Mouse (Mus musculus) intestine, embryonic 14.5 days (tissue): Measurements from ENCODE around the gene Nrp2. TPM values are rescaled to one million over a fixed set of nuclear protein-coding genes. Genes with fewer than 3 reads are reported as not detected.

Experiments
- ATAC-seq: fragments of 200-750 bp; cut with Nextera tagmentation; replicated peaks from 2 replicates; pipeline ENCODE4 v1.8.0; 2017; ENCODE audit warnings: low read depth, moderate number of reproducible peaks, moderate TSS enrichment, moderate library complexity; ENCODE audit not compliant: low FRiP score, low TSS enrichment
- DNase-seq: peaks from one replicate; pipeline ENCODE4 v3.0.0-alpha.2; 2018; ENCODE audit warnings: low spot score
- H3K27ac ChIP-seq: fragments of 300-500 bp; sonication (generic); 2 replicates; pipeline ENCODE4 v1.5.1; 2014; ENCODE audit warnings: low read depth, mild to moderate bottlenecking, control low read depth
- H3K27me3 ChIP-seq: fragments of 300-500 bp; sonication (generic); replicated peaks from 2 replicates; pipeline ENCODE4 v1.6.1; 2014; ENCODE audit warnings: low read length, control low read depth; ENCODE audit not compliant: control insufficient read depth, insufficient read depth
- H3K36me3 ChIP-seq: fragments of 300-500 bp; sonication (generic); 2 replicates; pipeline ENCODE4 v1.6.1; 2014; ENCODE audit warnings: low read length, control low read depth; ENCODE audit not compliant: control insufficient read depth, insufficient read depth
- H3K4me1 ChIP-seq: fragments of 300-500 bp; sonication (generic); replicated peaks from 2 replicates; pipeline ENCODE4 v1.6.1; 2014; ENCODE audit warnings: low read length, control low read depth, mixed read lengths; ENCODE audit not compliant: control insufficient read depth, insufficient read depth
- H3K4me2 ChIP-seq: fragments of 300-500 bp; sonication (generic); 2 replicates; pipeline ENCODE4 v1.6.1; 2014; ENCODE audit warnings: low read length
- H3K4me3 ChIP-seq: fragments of 300-500 bp; sonication (generic); 2 replicates; pipeline ENCODE4 v1.5.1; 2014; ENCODE audit warnings: low read depth, low read length, control low read depth, mixed read lengths
- H3K9ac ChIP-seq: fragments of 300-500 bp; sonication (generic); 2 replicates; pipeline ENCODE4 v1.6.1; 2014; ENCODE audit warnings: mild to moderate bottlenecking, low read length
- H3K9me3 ChIP-seq: fragments of 300-500 bp; sonication (generic); 2 replicates; pipeline ENCODE4 v1.6.1; 2016; ENCODE audit warnings: low read length, control low read depth; ENCODE audit not compliant: control insufficient read depth
- WGBS: fragments of 180-500 bp; shearing (Covaris S2); extraction: QIAGEN DNeasy Blood & Tissue Kit; methylation state at CpG from one replicate; pipeline ENCODE4 v1.1.7; 2014; 5-methylcytosine and 5-hydroxymethylcytosine counted together
- polyA plus RNA-seq: library from polyadenylated mRNA; unstranded; fragments of >200 nt; fragmentation: Nextera tagmentation; extraction: Ambion mirVana; gene quantifications from 2 replicates; pipeline ENCODE4 v1.2.1, GENCODE M21; 2014

The Nrp2 gene
- 43.8 and 44.0 TPM in 2 replicates for polyA plus RNA-seq

- H3K4me1 ChIP-seq, result peaks cover 9% of the 10 kb centered on the region
- H3K27me3 ChIP-seq, result no peaks in the 10 kb centered on the region
Measured at GRCm38 (mm10) chr1:62703158-62704116, at the start of gene Nrp2. TSS of gene Nrp2 (plus strand) at chr1:62703285.

DNA sequence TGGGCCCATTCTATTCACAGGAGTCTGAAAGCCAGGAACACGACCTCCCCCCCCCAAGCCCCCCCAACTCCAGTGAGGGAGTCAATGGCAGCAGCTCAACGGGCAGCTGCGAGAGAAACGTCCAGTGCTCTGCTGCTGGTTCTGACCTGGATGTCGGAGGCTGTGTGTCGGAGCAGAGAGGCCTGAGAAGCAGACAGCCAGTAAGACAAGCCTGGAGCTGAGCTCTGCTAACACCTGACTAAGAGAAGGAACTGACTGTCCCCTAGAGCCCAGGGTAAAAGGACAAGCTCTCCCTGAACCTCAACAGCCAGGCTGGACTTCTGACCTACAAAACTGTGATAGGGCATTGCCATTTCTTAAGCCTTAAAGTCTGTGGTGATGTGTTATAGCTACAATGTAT, 48.6 kb upstream of the Nrp2 start:
- H3K4me3 ChIP-seq, result no peak overlapping the region
- H3K4me1 ChIP-seq, result no peaks in the 10 kb centered on the region
- H3K27me3 ChIP-seq, result no peaks in the 10 kb centered on the region
- ATAC-seq (no peak), DNase-seq (no peak)
- no peak overlapping the region for H3K27ac ChIP-seq
- no peak overlapping the region for H3K9ac ChIP-seq
- H3K9me3 ChIP-seq, result no peaks in the 10 kb centered on the region
- 69% methylated on average over 6 of the region's 6 CpGs for WGBS
- no peaks in the 10 kb centered on the region for H3K36me3 ChIP-seq
- H3K4me2 ChIP-seq, result no peak overlapping the region

More at GRCm38 (mm10) chr1:62703158-62704116, at the start of gene Nrp2:
- DNase-seq, result peak; percentile 91
- WGBS, result under 1% methylated on average over 74 of the region's 76 CpGs
- no peaks in the 10 kb centered on the region for H3K9me3 ChIP-seq
- peak within 1 kb of the TSS; percentile 73 for H3K9ac ChIP-seq
- peak within 1 kb of the TSS; percentile 73 for H3K4me3 ChIP-seq
- peak; percentile 79 for ATAC-seq
- peak within 1 kb of the TSS; percentile 89 for H3K27ac ChIP-seq
- H3K4me2 ChIP-seq, result peak within 1 kb of the TSS; percentile 68
- H3K36me3 ChIP-seq, result no peaks in the 10 kb centered on the region

DNA sequence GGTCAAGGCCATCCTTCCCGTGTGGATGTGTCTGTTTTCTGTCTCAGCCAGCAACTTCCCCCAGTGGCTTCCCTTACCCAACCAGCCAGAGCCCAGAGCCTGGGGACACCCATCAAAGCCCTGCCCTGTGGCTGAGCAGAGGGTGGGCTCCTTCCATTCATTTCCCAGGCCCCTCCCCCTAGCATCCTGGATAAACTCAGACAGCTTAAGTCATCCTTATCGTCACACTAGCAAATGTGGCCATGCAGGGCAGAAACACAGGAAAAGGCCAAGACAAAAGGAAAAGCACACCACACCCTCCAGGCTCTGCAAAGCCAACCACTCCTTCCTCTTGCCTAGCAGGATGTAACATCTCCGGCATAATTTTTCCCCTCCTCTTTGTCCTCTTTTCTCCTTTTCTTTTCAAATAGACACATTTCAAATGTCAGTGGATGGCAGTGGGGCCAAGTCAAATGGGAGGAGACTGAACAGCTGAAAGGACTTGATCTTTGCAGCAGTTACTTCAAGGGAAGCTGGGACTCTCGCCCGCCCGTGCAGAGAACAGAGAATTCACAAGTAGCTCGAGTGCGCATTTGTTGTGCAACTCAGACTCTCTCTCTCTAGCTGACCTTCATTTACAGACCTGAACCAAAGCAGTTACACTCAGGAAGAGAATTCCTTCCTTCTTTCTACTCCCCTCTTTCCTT, 38.0 kb upstream of the Nrp2 start:
- peak overlapping the region; percentile 4; the same call in 1 of the 2 replicates for H3K27ac ChIP-seq
- ATAC-seq, result no peak

GRCm38 (mm10) chr1:62665771-62666730, 37.0 kb upstream of the Nrp2 start:
- H3K36me3 ChIP-seq, result no peaks in the 10 kb centered on the region
- no peak overlapping the region for H3K4me3 ChIP-seq
- DNase-seq (no peak), ATAC-seq (no peak)
- no peak overlapping the region for H3K4me2 ChIP-seq
- H3K9me3 ChIP-seq, result no peaks in the 10 kb centered on the region
- H3K4me1 ChIP-seq, result peaks cover 5% of the 10 kb centered on the region; the same call in 1 of the 2 replicates
- H3K27me3 ChIP-seq, result no peaks in the 10 kb centered on the region
- 74% methylated on average over 5 of the region's 5 CpGs for WGBS
- no peak overlapping the region for H3K9ac ChIP-seq
- peak overlapping the region; percentile 4; the same call in 1 of the 2 replicates for H3K27ac ChIP-seq

More for the DNA sequence above, 38.0 kb upstream of the Nrp2 start:
- H3K27me3 ChIP-seq, result no peaks in the 10 kb centered on the region
- H3K9me3 ChIP-seq, result no peaks in the 10 kb centered on the region
- WGBS, result 47% methylated on average over 8 of the region's 8 CpGs
- no peaks in the 10 kb centered on the region for H3K36me3 ChIP-seq
- H3K9ac ChIP-seq, result no peak overlapping the region
- H3K4me1 ChIP-seq, result peaks cover 5% of the 10 kb centered on the region; the same call in 1 of the 2 replicates
- H3K4me3 ChIP-seq, result no peak overlapping the region
- DNase-seq, result no peak
- H3K4me2 ChIP-seq, result no peak overlapping the region

GRCm38 (mm10) chr1:62666780-62667179, 36.3 kb upstream of the Nrp2 start:
- 68% methylated on average over 5 of the region's 5 CpGs for WGBS
- no peaks in the 10 kb centered on the region for H3K9me3 ChIP-seq
- ATAC-seq, result no peak
- H3K4me2 ChIP-seq, result no peak overlapping the region
- H3K4me3 ChIP-seq, result no peak overlapping the region
- no peak overlapping the region for H3K27ac ChIP-seq
- H3K27me3 ChIP-seq, result no peaks in the 10 kb centered on the region
- peaks cover 5% of the 10 kb centered on the region; the same call in 1 of the 2 replicates for H3K4me1 ChIP-seq
- H3K9ac ChIP-seq, result no peak overlapping the region
- H3K36me3 ChIP-seq, result no peaks in the 10 kb centered on the region
- DNase-seq, result no peak

DNA sequence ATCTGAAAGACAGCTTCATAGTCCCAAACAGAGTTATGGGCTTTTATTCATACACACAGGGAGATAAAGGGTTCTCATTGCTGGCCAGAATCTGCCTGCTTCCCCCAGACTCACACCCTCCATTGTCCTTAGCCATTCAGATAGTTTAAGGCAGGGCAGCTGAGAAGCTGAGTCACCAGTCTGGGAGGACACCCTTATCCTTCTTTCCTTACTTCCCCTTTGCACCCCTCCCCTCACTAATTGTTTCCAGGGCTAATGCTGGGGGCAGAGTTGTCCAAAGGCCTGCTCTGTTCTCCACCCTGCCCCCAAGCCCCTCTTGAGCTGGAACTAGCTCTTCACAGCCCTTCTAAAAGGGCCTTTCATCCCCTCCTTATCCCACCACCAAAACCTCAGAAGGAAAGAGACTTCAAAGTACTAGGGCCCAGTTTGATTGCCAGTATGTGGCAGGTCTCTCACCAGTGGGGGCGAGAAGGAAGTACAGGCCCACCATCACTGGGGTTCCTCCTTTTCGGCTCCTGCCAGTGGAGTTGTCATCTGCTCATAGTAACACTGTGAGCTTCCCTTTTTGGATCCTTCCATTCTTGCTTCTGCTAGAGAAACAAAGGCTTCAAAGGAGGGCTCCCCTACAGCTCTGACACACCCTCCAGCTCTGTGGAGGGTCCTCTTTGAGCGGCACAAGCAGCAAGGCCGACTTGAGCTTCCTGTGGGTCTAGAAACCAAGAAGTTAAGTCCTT, 24.3 kb upstream of the Nrp2 start:
- Histone ChIP-seq H3K27me3 (no peaks in the 10 kb centered on the region), H3K36me3 (no peaks in the 10 kb centered on the region), H3K27ac (no peak overlapping the region), H3K9me3 (0 out of 2 replicates have a peak, but pooled peaks cover 4% of the 10 kb centered on the region), H3K9ac (no peak overlapping the region), H3K4me2 (no peak overlapping the region), H3K4me3 (no peak overlapping the region), H3K4me1 (peaks cover 9% of the 10 kb centered on the region)
- ATAC-seq (no peak), DNase-seq (no peak)
- WGBS, result 74% methylated on average over 4 of the region's 4 CpGs

DNA sequence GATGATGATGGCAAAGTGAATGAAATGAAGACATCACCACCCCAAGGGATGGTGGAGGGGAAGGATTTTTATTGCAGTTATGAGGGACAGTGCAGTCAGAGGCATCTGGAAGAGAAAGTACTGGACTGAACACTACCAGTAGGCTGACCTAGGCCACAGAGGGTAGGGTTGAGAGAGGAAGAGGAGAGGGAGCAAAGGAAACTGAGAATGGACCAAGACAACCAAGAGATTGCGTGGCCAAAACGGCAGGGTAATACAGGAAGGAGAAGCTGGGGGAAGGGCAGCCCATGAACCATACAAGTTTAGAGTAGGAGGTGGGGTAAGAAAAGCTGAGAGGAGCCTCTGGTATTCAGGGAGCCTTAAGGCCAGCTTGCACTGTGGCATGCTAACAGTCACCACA, 23.6 kb upstream of the Nrp2 start:
- Histone ChIP-seq H3K4me3 (no peak overlapping the region), H3K4me1 (peaks cover 9% of the 10 kb centered on the region), H3K9ac (no peak overlapping the region), H3K27me3 (no peaks in the 10 kb centered on the region), H3K4me2 (no peak overlapping the region), H3K9me3 (0 out of 2 replicates have a peak, but pooled peaks cover 4% of the 10 kb centered on the region), H3K36me3 (no peaks in the 10 kb centered on the region), H3K27ac (no peak overlapping the region)
- DNase-seq, result no peak
- 79% methylated on average over 2 of the region's 2 CpGs for WGBS
- ATAC-seq, result no peak
